Mouse (Mus musculus) activated CD4-positive, CD25-positive, alpha-beta regulatory T cell, adult 9 weeks (primary cell): ENCODE data around the gene Plpp2. TPM values are rescaled to one million over a fixed set of nuclear protein-coding genes. Genes with fewer than 3 reads are reported as not detected.

Experiments used
- polyA plus RNA-seq: library from polyadenylated mRNA; unstranded; fragments of 100-300 nt; shearing (Covaris generic); gene quantifications from one replicate; pipeline ENCODE4 v1.2.1, GENCODE M21; 2017

Gene Plpp2
- 6.1 TPM for polyA plus RNA-seq

GRCm38 (mm10) chr10:79533126-79533911, at the start of gene Plpp2:
TSS of gene Plpp2 (minus strand) at chr10:79533796.

GRCm38 (mm10) chr10:79554330-79555237, 21.0 kb upstream of the Plpp2 start, which contains the start of gene Mier2:
TSS of gene Mier2 (minus strand) at chr10:79555199.

Other genes starting within 250 kb of the Plpp2 start
- gene Vmn2r82, start 177.3 kb downstream of the Plpp2 start, polyA plus RNA-seq = not detected
- not detected for gene Vmn2r83, start 65.1 kb downstream of the Plpp2 start, polyA plus RNA-seq
- 39.1 TPM for gene Mier2, start 21.4 kb upstream of the Plpp2 start, polyA plus RNA-seq
- gene Theg, start 53.5 kb upstream of the Plpp2 start, polyA plus RNA-seq = not detected
- gene C2cd4c, start 80.2 kb upstream of the Plpp2 start, polyA plus RNA-seq = not detected
- gene Shc2, start 104.1 kb upstream of the Plpp2 start, polyA plus RNA-seq = not detected
- not detected for gene Odf3l2, start 111.9 kb upstream of the Plpp2 start, polyA plus RNA-seq
- not detected for gene Madcam1, start 130.8 kb upstream of the Plpp2 start, polyA plus RNA-seq
- 46.7 TPM for gene Tpgs1, start 135.6 kb upstream of the Plpp2 start, polyA plus RNA-seq
- 14.7 TPM for gene Cdc34, start 148.4 kb upstream of the Plpp2 start, polyA plus RNA-seq
- 0.71 TPM for gene Gzmm, start 155.2 kb upstream of the Plpp2 start, polyA plus RNA-seq
- 281 TPM for gene Bsg, start 170.7 kb upstream of the Plpp2 start, polyA plus RNA-seq
- gene Hcn2, start 182.8 kb upstream of the Plpp2 start, polyA plus RNA-seq = not detected
- gene Polrmt, start 212.8 kb upstream of the Plpp2 start, polyA plus RNA-seq = 46.0 TPM
- not detected for gene Fgf22, start 221.3 kb upstream of the Plpp2 start, polyA plus RNA-seq
- gene Rnf126, start 233.2 kb upstream of the Plpp2 start, polyA plus RNA-seq = 5.1 TPM
- gene Fstl3, start 243.5 kb upstream of the Plpp2 start, polyA plus RNA-seq = 0.68 TPM